ENCODE assay signal across 12 mouse cellular contexts in the genomic region with DNA sequence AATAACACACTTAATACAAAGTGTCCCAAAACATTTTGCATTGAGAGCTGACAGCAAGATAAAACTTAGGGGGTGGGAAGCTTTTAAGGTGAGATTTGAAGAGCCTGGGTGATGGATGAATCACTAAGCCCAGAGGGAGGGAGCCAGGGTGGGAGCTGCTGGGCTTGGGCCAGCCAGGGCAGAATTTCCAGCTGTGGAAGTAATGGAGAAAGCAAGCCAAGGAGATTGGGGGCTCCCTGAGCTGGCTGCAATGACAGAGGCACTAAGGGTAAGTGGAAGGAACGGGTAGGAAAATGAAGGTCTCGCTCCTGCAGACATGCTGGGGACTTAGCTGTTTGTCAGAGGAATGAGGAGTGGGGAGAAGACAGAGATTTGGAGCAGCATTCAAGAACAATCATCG.
DNase-seq lines count a peak whose midpoint lies in the region; ATAC-seq and TF ChIP-seq lines count a peak whose summit lies in the region.
"Had no signal": no experiment of that assay in that cellular context is flagged by ENCODE, and none has a peak within 500 bp of the region (broad histone marks: within the 10 kb centered on the region; RNA-seq: fewer than 3 reads in every experiment).

No protein-coding gene starts in this region.

- no peak overlapping the region; the same call in 1 of the 2 replicates for H3K9ac ChIP-seq in embryonic facial prominence, embryonic 12.5 days
- no peak overlapping the region; the same call in 1 of the 2 replicates for H3K9ac ChIP-seq in kidney, embryonic 16.5 days (replicated peaks; ENCODE audit: low read length)
- H3K9ac ChIP-seq in embryonic facial prominence, embryonic 14.5 days (ENCODE audit: low read depth, low read length) = no peak overlapping the region
- 0 out of 2 replicates have a peak overlapping the region, but pooled peaks have one; percentile 3 for H3K9ac ChIP-seq in limb, embryonic 14.5 days (ENCODE audit: low read depth, low read length, severe bottlenecking)
- H3K9ac ChIP-seq: hindbrain, embryonic 14.5 days had no signal

- peak overlapping the region; percentile 70 for H3K27ac ChIP-seq in embryonic facial prominence, embryonic 12.5 days
- no peak overlapping the region for H3K27ac ChIP-seq in embryonic facial prominence, embryonic 10.5 days (replicated peaks)
- H3K27ac ChIP-seq in kidney, embryonic 16.5 days (ENCODE audit: low read length) = peak overlapping the region; percentile 79
- H3K27ac ChIP-seq in embryonic facial prominence, embryonic 14.5 days (replicated peaks; ENCODE audit: low read depth, low read length) = peak overlapping the region; percentile 80
- peak overlapping the region; percentile 87 for H3K27ac ChIP-seq in limb, embryonic 14.5 days (replicated peaks; ENCODE audit: low read depth, low read length)
- H3K27ac ChIP-seq: hindbrain, embryonic 14.5 days had no signal

- WGBS in embryonic facial prominence, embryonic 12.5 days = 35% methylated on average over 3 of the region's 3 CpGs
- whole genome bisulfite sequencing in embryonic facial prominence, embryonic 10.5 days = 39% methylated on average over 3 of the region's 3 CpGs
- 38% methylated on average over 3 of the region's 3 CpGs for WGBS in kidney, embryonic 16.5 days
- 19% methylated on average over 3 of the region's 3 CpGs for WGBS in embryonic facial prominence, embryonic 14.5 days
- 2% methylated on average over 3 of the region's 3 CpGs for WGBS in limb, embryonic 14.5 days

- H3K9me3 ChIP-seq in embryonic facial prominence, embryonic 12.5 days = no peaks in the 10 kb centered on the region
- no peaks in the 10 kb centered on the region for H3K9me3 ChIP-seq in embryonic facial prominence, embryonic 10.5 days
- H3K9me3 ChIP-seq in kidney, embryonic 16.5 days (ENCODE audit: low read length) = no peaks in the 10 kb centered on the region
- H3K9me3 ChIP-seq in embryonic facial prominence, embryonic 14.5 days (ENCODE audit: control insufficient read depth, low read length) = no peaks in the 10 kb centered on the region
- no peaks in the 10 kb centered on the region for H3K9me3 ChIP-seq in limb, embryonic 14.5 days (ENCODE audit: control insufficient read depth, low read length)

- H3K36me3 ChIP-seq in embryonic facial prominence, embryonic 12.5 days = no peaks in the 10 kb centered on the region
- no peaks in the 10 kb centered on the region for H3K36me3 ChIP-seq in embryonic facial prominence, embryonic 10.5 days (replicated peaks)
- H3K36me3 ChIP-seq in kidney, embryonic 16.5 days (ENCODE audit: insufficient read depth, low read length) = no peaks in the 10 kb centered on the region
- no peaks in the 10 kb centered on the region for H3K36me3 ChIP-seq in embryonic facial prominence, embryonic 14.5 days (ENCODE audit: control insufficient read depth, insufficient read depth, low read length)
- no peaks in the 10 kb centered on the region for H3K36me3 ChIP-seq in limb, embryonic 14.5 days (ENCODE audit: control insufficient read depth, insufficient read depth, low read length)

- intact Hi-C loops in left cerebral cortex, postnatal 4 days (cut with DNase I) = no loop called here

- no peaks in the 10 kb centered on the region for H3K27me3 ChIP-seq in embryonic facial prominence, embryonic 12.5 days
- no peaks in the 10 kb centered on the region; the same call in 1 of the 2 replicates for H3K27me3 ChIP-seq in embryonic facial prominence, embryonic 10.5 days (replicated peaks; ENCODE audit: low read depth, poor library complexity, severe bottlenecking)
- no peaks in the 10 kb centered on the region for H3K27me3 ChIP-seq in kidney, embryonic 16.5 days (ENCODE audit: insufficient read depth, low read length)
- no peaks in the 10 kb centered on the region for H3K27me3 ChIP-seq in embryonic facial prominence, embryonic 14.5 days (replicated peaks; ENCODE audit: control insufficient read depth, insufficient read depth, low read length)
- H3K27me3 ChIP-seq in limb, embryonic 14.5 days (ENCODE audit: control insufficient read depth, insufficient read depth, low read length) = no peaks in the 10 kb centered on the region

- no peak for TF ChIP-seq POLR2A in limb, embryonic 14.5 days (IDR thresholded peaks at IDR 0.05; ENCODE audit: borderline replicate concordance, extremely low read depth, insufficient read depth, insufficient read length)

- 0 out of 2 replicates have a peak, but pooled peaks have one; percentile 18 for ATAC-seq in embryonic facial prominence, embryonic 12.5 days (ENCODE audit: insufficient number of reproducible peaks, insufficient read depth, low FRiP score, low TSS enrichment)
- no peak for ATAC-seq in kidney, embryonic 16.5 days (ENCODE audit: low FRiP score, low TSS enrichment)
- ATAC-seq in embryonic facial prominence, embryonic 14.5 days (ENCODE audit: low read depth) = peak; percentile 22; the same call in 1 of the 2 replicates
- peak; percentile 14; the same call in 1 of the 2 replicates for ATAC-seq in limb, embryonic 14.5 days (ENCODE audit: low FRiP score, low read depth)

- H3K4me1 ChIP-seq in embryonic facial prominence, embryonic 12.5 days = peaks cover 17% of the 10 kb centered on the region
- H3K4me1 ChIP-seq in embryonic facial prominence, embryonic 10.5 days = peaks cover 22% of the 10 kb centered on the region
- H3K4me1 ChIP-seq in kidney, embryonic 16.5 days (ENCODE audit: insufficient read depth, low read length) = peaks cover 19% of the 10 kb centered on the region; the same call in 1 of the 2 replicates
- peaks cover 17% of the 10 kb centered on the region for H3K4me1 ChIP-seq in embryonic facial prominence, embryonic 14.5 days (ENCODE audit: control insufficient read depth, insufficient read depth, low read length)
- H3K4me1 ChIP-seq in limb, embryonic 14.5 days (ENCODE audit: control insufficient read depth, insufficient read depth, low read length) = peaks cover 30% of the 10 kb centered on the region

- H3K4me2 ChIP-seq in embryonic facial prominence, embryonic 12.5 days (replicated peaks) = 0 out of 2 replicates have a peak overlapping the region, but pooled peaks have one; percentile 5
- no peak overlapping the region for H3K4me2 ChIP-seq in kidney, embryonic 16.5 days (replicated peaks; ENCODE audit: low read depth, low read length)
- H3K4me2 ChIP-seq in embryonic facial prominence, embryonic 14.5 days (ENCODE audit: low read depth, low read length) = peak overlapping the region; percentile 15
- peak overlapping the region; percentile 28; the same call in 1 of the 2 replicates for H3K4me2 ChIP-seq in limb, embryonic 14.5 days (replicated peaks; ENCODE audit: low read depth, low read length, severe bottlenecking)
- H3K4me2 ChIP-seq: hindbrain, embryonic 14.5 days had no signal

- DNase-seq in embryonic facial prominence, embryonic 10.5 days (ENCODE audit: low spot score) = no peak
- DNase-seq in kidney, adult 11 months = no peak
- DNase-seq in embryonic facial prominence, embryonic 14.5 days (ENCODE audit: low spot score) = no peak
- DNase-seq in limb, embryonic 14.5 days (ENCODE audit: low spot score) = peak; percentile 23
- no peak for DNase-seq in left cerebral cortex, postnatal 4 days
- DNase-seq in cerebellum, postnatal 10 days = no peak
- DNase-seq: adrenal gland, postnatal 36 days; cerebellum, adult 9-10 months had no signal

- no peak overlapping the region for H3K4me3 ChIP-seq in embryonic facial prominence, embryonic 12.5 days
- H3K4me3 ChIP-seq in embryonic facial prominence, embryonic 10.5 days = no peak overlapping the region
- H3K4me3 ChIP-seq in kidney, embryonic 16.5 days (ENCODE audit: low read length) = no peak overlapping the region
- H3K4me3 ChIP-seq in embryonic facial prominence, embryonic 14.5 days (ENCODE audit: low read depth, low read length) = no peak overlapping the region
- no peak overlapping the region for H3K4me3 ChIP-seq in limb, embryonic 14.5 days (replicated peaks; ENCODE audit: low read length)
- H3K4me3 ChIP-seq: erythroblast, embryonic 14.5 days had no signal
